Mouse (Mus musculus): ENCODE results near the gene Cgas.

Gene Cgas

DNA sequence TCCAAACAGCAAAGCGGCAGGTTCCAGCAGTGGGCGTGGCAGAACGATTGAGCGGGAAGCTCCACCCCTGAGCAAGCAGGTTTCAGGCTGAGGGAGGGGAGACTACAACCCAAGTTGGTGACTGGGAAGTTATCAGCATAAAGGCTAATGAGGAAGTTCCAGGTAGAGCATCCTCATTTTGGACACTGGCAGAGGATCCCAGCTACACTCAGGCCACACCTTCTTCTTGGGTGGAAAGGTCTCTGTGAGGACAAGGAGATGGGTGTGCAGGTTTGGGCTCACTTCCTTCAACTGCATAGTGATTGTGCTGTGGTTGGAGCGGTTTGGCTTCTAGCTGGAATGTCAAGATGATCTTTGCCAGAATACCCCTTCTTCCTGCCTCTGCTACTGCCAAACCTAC, 53.1 kb downstream of the Cgas start:
- DNase-seq (ENCODE audit: inconsistent age in 2 of 2, low spot score in 1 of 2), result no peak

DNA sequence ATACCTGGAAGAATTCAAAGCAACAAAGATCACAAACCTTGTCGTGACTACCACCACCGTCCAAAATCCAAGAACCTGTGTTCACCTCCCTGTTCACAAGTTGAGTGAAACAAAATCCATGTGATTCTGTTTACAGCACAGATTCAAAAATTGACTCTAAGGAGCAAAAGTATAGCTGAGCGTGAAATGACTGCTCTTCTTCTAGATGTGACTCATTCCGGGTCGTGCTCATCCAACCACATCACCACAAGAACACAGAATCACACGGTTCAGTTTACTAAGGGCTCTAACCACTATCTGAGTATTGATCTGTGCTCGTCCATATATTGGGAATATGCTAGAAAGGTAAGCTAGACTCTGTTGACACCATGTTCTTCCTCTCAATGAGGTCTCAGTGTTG, 56.1 kb downstream of the Cgas start:
- no peak for DNase-seq (ENCODE audit: inconsistent age in 2 of 2, low spot score in 1 of 2)

DNA sequence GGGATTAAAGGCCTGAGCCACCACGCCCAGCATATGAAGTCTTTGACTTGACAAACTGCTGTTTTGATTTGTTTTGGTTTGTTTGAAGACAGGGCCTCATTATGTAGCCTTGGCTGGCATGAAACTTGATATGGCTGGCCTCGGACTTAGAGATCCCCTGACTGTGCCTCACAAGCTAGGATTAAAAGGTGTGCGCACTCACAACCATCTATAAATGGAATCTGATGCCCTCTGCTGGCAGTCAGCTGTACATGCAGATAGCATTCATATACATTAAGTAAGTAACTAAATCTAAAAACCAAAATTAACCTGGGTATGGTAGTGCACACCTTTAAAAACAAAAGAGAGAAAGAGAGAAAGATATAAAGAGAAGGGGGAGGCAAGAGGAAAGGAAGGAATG, 57.1 kb downstream of the Cgas start:
- DNase-seq (ENCODE audit: inconsistent age in 2 of 2, low spot score in 1 of 2), result peak in 1 of 2 experiments; percentile 38

Measured in adrenal gland, adult (tissue).